Mouse (Mus musculus): ENCODE measurements around the gene Gadl1. TPM values are rescaled to one million over a fixed set of nuclear protein-coding genes. Genes with fewer than 3 reads are reported as not detected.

Gene Gadl1
- polyA plus RNA-seq, 1 experiment from 2014 or later = 0.60 TPM

- H3K9ac ChIP-seq = no peak overlapping the region
- H3K36me3 ChIP-seq = no peaks in the 10 kb centered on the region
- H3K27ac ChIP-seq = no peak overlapping the region
- 92% methylated on average over 7 of the region's 7 CpGs for WGBS
- H3K4me3 ChIP-seq = no peak overlapping the region
- H3K4me1 ChIP-seq = 0 out of 2 replicates have a peak, but pooled peaks cover 4% of the 10 kb centered on the region
- no peaks in the 10 kb centered on the region for H3K27me3 ChIP-seq
- no peak overlapping the region for H3K4me2 ChIP-seq (replicated peaks)
- ATAC-seq (ENCODE audit: low FRiP score, low read depth) = no peak
- 0 out of 2 replicates have a peak, but pooled peaks cover 4% of the 10 kb centered on the region for H3K9me3 ChIP-seq
Observed at GRCm38 (mm10) chr9:115990661-115991060, 81.4 kb downstream of the Gadl1 start.

DNA sequence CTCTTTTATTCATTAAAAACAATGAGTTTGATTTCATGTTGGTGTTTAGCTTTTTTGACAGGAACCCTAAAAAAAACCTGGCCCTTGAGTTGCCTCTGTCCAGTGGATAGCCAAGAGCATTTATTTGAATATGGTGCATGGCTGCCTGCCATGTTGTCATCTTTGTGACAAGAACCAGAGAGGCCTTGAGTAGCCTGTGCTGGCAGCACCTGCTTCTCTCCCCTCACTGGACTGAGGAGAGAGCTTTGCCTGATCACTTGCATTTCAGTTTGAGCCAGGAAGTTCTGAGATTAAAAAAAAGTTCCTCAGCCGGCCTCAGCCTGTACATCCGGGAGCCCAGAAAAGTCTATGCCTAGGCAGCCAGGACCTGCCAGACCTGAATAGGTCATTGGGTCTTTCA, 85.5 kb downstream of the Gadl1 start:
- Histone ChIP-seq H3K9me3 (0 out of 2 replicates have a peak, but pooled peaks cover 4% of the 10 kb centered on the region), H3K4me1 (0 out of 2 replicates have a peak, but pooled peaks cover 4% of the 10 kb centered on the region), H3K27ac (no peak overlapping the region), H3K36me3 (no peaks in the 10 kb centered on the region), H3K9ac (no peak overlapping the region), H3K4me3 (no peak overlapping the region), H3K4me2 (replicated peaks) (no peak overlapping the region), H3K27me3 (no peaks in the 10 kb centered on the region)
- WGBS = 75% methylated on average over 2 of the region's 2 CpGs
- no peak for ATAC-seq (ENCODE audit: low FRiP score, low read depth)

DNA sequence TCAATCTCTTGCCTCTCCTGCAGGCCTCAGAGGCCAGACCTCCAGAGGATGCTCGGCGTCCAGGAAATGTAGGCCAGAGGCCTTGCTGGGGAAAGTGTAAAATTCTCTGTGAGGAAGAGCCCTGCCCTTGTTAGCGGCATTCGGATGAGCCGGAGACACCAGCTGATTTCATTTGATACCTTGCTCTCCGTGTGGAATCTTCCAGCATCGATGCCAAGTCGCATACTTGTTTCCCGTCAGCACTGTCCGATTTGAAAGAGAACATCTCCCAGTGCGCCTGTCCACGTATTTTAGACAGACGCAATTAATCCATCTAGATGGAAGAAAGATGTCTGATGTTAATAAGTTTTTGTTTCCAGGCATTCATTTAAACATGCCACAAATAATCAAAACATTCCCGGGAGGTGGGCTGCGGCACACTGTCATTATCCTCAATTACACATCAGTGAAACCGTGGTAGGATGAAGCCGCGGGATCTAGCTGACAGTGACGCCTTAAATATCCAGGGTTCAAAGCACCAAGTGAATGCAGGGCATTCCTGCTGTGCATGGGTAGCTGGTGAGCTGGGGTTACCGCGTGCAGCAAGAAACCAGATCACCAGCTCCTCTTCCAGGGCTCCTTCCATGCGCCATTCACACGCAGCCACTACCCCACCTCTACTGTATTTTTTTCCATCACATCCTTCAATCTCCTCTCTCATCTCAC, 86.8 kb downstream of the Gadl1 start:
- no peak for ATAC-seq (ENCODE audit: low FRiP score, low read depth)
- WGBS = 79% methylated on average over 23 of the region's 23 CpGs
- H3K4me2 ChIP-seq (replicated peaks) = no peak overlapping the region
- H3K36me3 ChIP-seq = no peaks in the 10 kb centered on the region
- no peak overlapping the region for H3K27ac ChIP-seq
- H3K4me1 ChIP-seq = 0 out of 2 replicates have a peak, but pooled peaks cover 4% of the 10 kb centered on the region
- no peak overlapping the region for H3K4me3 ChIP-seq
- no peaks in the 10 kb centered on the region for H3K9me3 ChIP-seq
- H3K9ac ChIP-seq = no peak overlapping the region
- H3K27me3 ChIP-seq = no peaks in the 10 kb centered on the region

- no peaks in the 10 kb centered on the region for H3K9me3 ChIP-seq
- 72% methylated on average over 4 of the region's 4 CpGs for WGBS
- no peak overlapping the region for H3K4me3 ChIP-seq
- ATAC-seq (ENCODE audit: low FRiP score, low read depth) = no peak
- H3K4me2 ChIP-seq (replicated peaks) = no peak overlapping the region
- no peaks in the 10 kb centered on the region for H3K4me1 ChIP-seq
- no peaks in the 10 kb centered on the region for H3K27me3 ChIP-seq
- no peak overlapping the region for H3K9ac ChIP-seq
- H3K27ac ChIP-seq = no peak overlapping the region
- H3K36me3 ChIP-seq = no peaks in the 10 kb centered on the region
Observed at GRCm38 (mm10) chr9:115998383-115998782, 89.1 kb downstream of the Gadl1 start.

DNA sequence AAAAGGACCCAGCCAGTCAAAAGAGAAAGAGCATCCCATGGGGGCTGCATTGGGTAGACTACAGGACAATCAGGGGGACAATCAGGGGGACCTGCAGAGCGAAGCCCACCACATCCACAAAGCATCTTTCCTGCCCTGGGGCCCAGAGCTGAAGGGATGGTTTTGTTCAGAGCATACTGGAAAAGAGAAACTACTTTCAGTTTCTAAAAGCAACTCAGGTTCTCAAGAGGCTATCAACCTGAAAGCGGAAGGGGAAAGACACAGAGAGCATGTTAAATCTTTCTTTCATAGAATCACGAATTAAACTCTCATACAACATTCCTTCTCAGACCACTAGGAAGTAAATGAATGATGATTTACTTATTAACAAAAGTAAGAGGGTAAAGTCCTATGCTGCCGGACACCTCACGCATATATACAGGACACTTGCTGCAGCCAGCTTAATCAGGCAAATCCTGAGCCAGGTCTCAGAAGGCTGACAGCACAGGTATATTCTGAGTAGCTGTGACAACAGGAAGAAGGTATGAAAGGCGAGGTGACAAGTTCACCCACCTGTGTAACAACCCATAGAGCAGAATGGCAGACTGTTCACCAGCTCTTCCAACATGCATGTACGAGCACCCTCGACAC, 90.2 kb downstream of the Gadl1 start:
- H3K36me3 ChIP-seq = no peaks in the 10 kb centered on the region
- no peak for ATAC-seq (ENCODE audit: low FRiP score, low read depth)
- H3K4me3 ChIP-seq = no peak overlapping the region
- H3K27me3 ChIP-seq = no peaks in the 10 kb centered on the region
- no peaks in the 10 kb centered on the region for H3K4me1 ChIP-seq
- H3K9me3 ChIP-seq = no peaks in the 10 kb centered on the region
- H3K27ac ChIP-seq = no peak overlapping the region
- no peak overlapping the region for H3K9ac ChIP-seq
- no peak overlapping the region for H3K4me2 ChIP-seq (replicated peaks)
- WGBS = 89% methylated on average over 8 of the region's 8 CpGs

DNA sequence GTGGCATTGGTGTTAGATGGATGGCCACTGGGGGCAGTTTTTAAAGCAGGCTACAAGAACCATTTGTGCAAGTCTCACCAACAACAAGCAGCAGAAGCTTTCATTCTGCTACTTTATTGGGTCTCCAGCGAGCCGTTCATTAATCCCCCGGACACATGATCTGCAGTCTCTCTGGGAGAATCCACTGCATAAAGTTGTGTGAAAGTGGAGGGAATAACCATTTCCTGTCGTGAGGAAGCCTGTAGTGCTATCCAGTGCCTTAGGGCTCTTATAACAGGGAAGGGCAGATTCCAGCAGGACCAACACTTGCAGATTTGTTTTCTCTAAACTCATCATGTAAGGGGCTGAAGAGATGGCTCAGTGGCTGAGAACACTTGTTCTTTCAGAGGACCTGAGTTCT, 104.7 kb downstream of the Gadl1 start:
- Histone ChIP-seq H3K36me3 (no peaks in the 10 kb centered on the region), H3K9me3 (peaks cover 6% of the 10 kb centered on the region), H3K4me2 (replicated peaks) (no peak overlapping the region), H3K9ac (peak overlapping the region; percentile 8; the same call in 1 of the 2 replicates), H3K4me3 (no peak overlapping the region), H3K4me1 (peaks cover 13% of the 10 kb centered on the region), H3K27ac (no peak overlapping the region), H3K27me3 (no peaks in the 10 kb centered on the region)
- no peak for ATAC-seq (ENCODE audit: low FRiP score, low read depth)
- WGBS = 20% methylated on average over 4 of the region's 4 CpGs

GRCm38 (mm10) chr9:116016221-116016620, 107.0 kb downstream of the Gadl1 start:
- H3K4me2 ChIP-seq (replicated peaks) = no peak overlapping the region
- H3K4me3 ChIP-seq = no peak overlapping the region
- no peak overlapping the region for H3K9ac ChIP-seq
- peaks cover 13% of the 10 kb centered on the region for H3K4me1 ChIP-seq
- WGBS = 52% methylated on average over 9 of the region's 9 CpGs
- no peaks in the 10 kb centered on the region for H3K27me3 ChIP-seq
- no peaks in the 10 kb centered on the region for H3K36me3 ChIP-seq
- no peak overlapping the region for H3K27ac ChIP-seq
- ATAC-seq (ENCODE audit: low FRiP score, low read depth) = peak; percentile 11; the same call in 1 of the 2 replicates
- H3K9me3 ChIP-seq = peaks cover 2% of the 10 kb centered on the region

- H3K4me1 ChIP-seq = peaks cover 13% of the 10 kb centered on the region
- H3K9me3 ChIP-seq = no peaks in the 10 kb centered on the region
- no peaks in the 10 kb centered on the region for H3K36me3 ChIP-seq
- no peak overlapping the region for H3K27ac ChIP-seq
- ATAC-seq (ENCODE audit: low FRiP score, low read depth) = no peak
- H3K27me3 ChIP-seq = no peaks in the 10 kb centered on the region
- no peak overlapping the region for H3K4me2 ChIP-seq (replicated peaks)
- H3K4me3 ChIP-seq = no peak overlapping the region
- 87% methylated on average over 3 of the region's 3 CpGs for WGBS
- no peak overlapping the region for H3K9ac ChIP-seq
Observed at GRCm38 (mm10) chr9:116017091-116017490, 107.8 kb downstream of the Gadl1 start.

GRCm38 (mm10) chr9:116018586-116018985, 109.3 kb downstream of the Gadl1 start:
- no peaks in the 10 kb centered on the region for H3K9me3 ChIP-seq
- 91% methylated on average over 7 of the region's 7 CpGs for WGBS
- H3K4me1 ChIP-seq = peaks cover 13% of the 10 kb centered on the region
- H3K9ac ChIP-seq = no peak overlapping the region
- no peak overlapping the region for H3K4me2 ChIP-seq (replicated peaks)
- no peak overlapping the region for H3K4me3 ChIP-seq
- no peaks in the 10 kb centered on the region for H3K36me3 ChIP-seq
- no peaks in the 10 kb centered on the region for H3K27me3 ChIP-seq
- no peak overlapping the region for H3K27ac ChIP-seq
- no peak for ATAC-seq (ENCODE audit: low FRiP score, low read depth)

GRCm38 (mm10) chr9:116025371-116025770, 116.1 kb downstream of the Gadl1 start:
- no peaks in the 10 kb centered on the region for H3K27me3 ChIP-seq
- no peak for ATAC-seq (ENCODE audit: low FRiP score, low read depth)
- H3K36me3 ChIP-seq = no peaks in the 10 kb centered on the region
- no peak overlapping the region for H3K9ac ChIP-seq
- no peaks in the 10 kb centered on the region for H3K9me3 ChIP-seq
- H3K27ac ChIP-seq = no peak overlapping the region
- no peak overlapping the region for H3K4me2 ChIP-seq (replicated peaks)
- no peaks in the 10 kb centered on the region for H3K4me1 ChIP-seq
- H3K4me3 ChIP-seq = no peak overlapping the region
- 84% methylated on average over 6 of the region's 6 CpGs for WGBS

DNA sequence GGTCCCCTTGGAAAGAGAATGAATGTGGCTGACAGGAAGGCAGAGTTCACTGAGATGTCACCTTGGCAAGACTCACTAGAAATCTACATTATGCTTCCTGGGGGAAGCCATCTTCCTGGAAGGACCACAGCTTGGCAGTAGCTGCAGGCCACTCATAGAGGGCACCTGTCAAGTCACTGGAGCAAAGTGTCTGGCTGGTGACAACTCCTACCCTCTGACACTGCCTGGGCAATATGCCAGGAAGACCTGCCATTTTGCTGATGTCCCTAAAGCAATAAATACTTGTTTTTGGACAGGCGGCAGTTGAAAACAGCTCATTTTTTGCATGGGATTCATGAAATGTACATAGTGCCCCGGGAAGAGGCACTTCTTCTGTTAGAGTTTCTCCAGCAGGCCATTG, 119.8 kb downstream of the Gadl1 start:
- 92% methylated on average over 2 of the region's 2 CpGs for WGBS
- H3K27ac ChIP-seq = no peak overlapping the region
- no peak overlapping the region for H3K4me3 ChIP-seq
- H3K9ac ChIP-seq = no peak overlapping the region
- no peak overlapping the region for H3K4me2 ChIP-seq (replicated peaks)
- H3K27me3 ChIP-seq = 0 out of 2 replicates have a peak, but pooled peaks cover 4% of the 10 kb centered on the region
- H3K9me3 ChIP-seq = no peaks in the 10 kb centered on the region
- H3K4me1 ChIP-seq = peaks cover 10% of the 10 kb centered on the region
- no peaks in the 10 kb centered on the region for H3K36me3 ChIP-seq
- no peak for ATAC-seq (ENCODE audit: low FRiP score, low read depth)

DNA sequence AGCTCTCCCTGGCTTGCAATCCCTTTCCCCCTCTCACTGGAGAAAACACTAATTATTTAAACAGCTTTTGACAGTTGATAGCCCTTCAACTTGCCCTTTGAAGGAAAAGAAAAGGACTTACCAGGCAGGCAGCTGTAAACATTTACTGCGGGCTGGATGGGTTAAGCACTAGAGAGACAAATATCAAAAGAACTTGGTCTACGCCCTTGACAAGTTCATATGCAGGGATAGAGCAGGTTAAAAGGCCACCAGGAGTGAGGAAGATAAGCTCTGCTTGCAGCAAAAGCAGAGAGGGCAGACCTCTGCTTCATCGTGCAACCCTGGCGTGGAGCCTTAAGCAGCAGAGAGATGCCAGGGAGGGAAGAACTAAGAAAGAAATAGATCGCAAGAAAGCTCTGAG, 123.5 kb downstream of the Gadl1 start:
- Histone ChIP-seq H3K27me3 (0 out of 2 replicates have a peak, but pooled peaks cover 4% of the 10 kb centered on the region), H3K9ac (no peak overlapping the region), H3K4me3 (no peak overlapping the region), H3K36me3 (no peaks in the 10 kb centered on the region), H3K4me2 (replicated peaks) (no peak overlapping the region), H3K9me3 (no peaks in the 10 kb centered on the region), H3K27ac (no peak overlapping the region), H3K4me1 (peaks cover 17% of the 10 kb centered on the region)
- ATAC-seq (ENCODE audit: low FRiP score, low read depth) = no peak
- 38% methylated on average over 5 of the region's 5 CpGs for WGBS

Measured in limb, embryonic 13.5 days (tissue).